Mouse (Mus musculus): ENCODE measurements at regions not wholly inside any gene's neighbourhood (a gene's known extent, or its start where the extent isn't known, plus 50 kb on each side); places are given as distances from the start of the nearest gene placed in this dataset.

DNA sequence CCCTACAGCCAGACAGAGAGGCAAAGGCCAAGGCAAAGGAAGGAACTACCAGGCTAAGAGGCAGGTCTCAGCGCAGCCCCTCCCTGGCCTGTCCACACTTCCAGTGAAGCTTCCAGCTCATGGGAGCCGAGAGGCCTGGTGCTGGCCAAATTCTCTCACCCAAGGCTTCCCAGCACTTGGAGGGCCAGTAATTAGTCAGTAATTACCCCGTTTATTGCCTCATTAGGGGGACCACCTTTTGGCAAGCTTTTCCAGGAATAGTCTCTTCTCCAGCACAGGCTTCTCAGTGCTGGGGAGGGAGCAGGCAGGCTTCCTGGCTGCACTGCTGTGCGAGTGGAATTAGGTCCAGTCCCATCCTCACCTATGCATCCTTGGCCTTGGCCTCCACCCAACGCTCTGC, 252.8 kb upstream of the Nxpe4 start:
- DNase-seq, result no peak

DNA sequence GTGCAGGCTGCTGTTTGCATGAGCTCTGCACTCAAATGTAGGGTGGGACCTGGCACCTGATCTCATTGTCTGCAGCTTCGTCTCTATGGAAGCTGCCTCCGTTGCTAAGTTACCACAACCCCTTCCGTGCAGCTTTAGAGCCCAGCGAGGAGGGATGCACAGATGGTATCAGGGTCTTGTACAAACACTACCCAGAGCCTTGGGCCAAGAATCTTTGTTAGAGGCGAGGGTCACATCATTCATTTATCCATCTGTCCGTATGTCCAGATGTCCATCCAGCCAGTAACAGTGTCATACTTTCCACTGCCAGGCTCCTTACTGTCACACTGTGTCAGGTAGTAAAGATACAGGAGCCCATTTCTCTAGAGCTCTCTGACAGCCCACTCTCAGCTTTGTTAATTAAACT, 251.3 kb upstream of the Nxpe4 start:
- DNase-seq, result no peak

DNA sequence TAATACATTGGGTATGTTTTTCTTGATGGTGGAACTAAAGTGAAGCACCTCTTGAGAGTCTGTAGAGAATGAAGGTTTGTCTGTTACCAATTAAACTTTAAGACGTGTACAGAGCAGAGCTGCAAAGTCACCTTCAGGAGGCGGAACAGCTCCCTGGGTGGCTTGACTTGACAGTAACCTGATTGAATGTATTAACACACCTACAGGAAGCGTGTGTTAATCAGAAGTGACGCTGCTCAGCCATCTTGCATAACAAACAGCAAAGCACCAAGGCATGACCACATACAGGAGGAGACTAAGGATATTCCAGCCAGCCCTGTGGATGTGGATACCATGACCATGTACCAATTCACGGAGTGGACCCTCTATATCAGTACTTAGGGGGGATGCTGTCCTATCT, 249.0 kb upstream of the Nxpe4 start:
- DNase-seq, result no peak

DNA sequence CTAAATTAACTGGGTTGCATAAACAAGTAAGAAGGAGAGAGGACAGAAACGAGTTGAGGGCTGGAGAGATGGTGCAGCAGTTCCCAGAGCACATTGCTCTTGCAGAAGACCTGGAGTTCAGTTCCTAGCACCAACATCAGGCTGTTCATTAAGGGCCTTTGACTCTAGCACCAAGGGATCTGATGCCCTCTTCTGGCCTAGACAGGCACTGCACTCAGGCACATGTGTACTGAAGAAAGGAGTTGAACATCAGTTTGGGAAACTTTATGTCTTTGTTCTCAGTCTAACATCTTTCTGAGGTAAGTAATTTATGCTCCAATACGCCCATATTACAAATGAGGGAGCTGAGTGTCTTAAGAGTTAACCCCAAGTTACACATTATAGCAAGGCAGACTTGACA, 226.5 kb upstream of the Nxpe4 start:
- peak; percentile 11 for DNase-seq

DNA sequence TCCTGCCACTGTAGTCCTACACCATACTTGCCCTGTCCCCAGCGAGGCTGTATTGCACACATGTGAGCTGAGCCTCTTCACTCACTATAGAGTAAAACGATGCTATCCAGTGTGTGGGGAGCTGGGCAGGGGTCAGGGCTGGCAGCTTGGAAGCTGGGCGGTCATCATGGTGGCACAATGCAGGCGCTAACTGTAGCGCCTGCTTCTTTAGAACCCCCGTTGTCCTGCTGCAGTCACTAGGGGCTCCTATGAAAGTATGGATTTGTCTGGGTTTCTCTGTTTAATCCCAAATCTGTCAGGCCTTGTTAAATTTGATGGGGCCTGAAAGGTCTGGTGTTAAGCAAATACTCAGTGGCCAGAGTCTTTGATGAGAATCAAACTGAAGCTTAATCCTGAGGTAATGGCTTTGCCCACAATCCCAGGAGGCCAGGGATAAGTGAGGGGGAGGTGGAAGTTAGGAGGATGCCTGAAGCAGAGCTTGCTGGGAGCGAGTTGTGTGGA, 225.8 kb upstream of the Nxpe4 start:
- DNase-seq, result no peak

DNA sequence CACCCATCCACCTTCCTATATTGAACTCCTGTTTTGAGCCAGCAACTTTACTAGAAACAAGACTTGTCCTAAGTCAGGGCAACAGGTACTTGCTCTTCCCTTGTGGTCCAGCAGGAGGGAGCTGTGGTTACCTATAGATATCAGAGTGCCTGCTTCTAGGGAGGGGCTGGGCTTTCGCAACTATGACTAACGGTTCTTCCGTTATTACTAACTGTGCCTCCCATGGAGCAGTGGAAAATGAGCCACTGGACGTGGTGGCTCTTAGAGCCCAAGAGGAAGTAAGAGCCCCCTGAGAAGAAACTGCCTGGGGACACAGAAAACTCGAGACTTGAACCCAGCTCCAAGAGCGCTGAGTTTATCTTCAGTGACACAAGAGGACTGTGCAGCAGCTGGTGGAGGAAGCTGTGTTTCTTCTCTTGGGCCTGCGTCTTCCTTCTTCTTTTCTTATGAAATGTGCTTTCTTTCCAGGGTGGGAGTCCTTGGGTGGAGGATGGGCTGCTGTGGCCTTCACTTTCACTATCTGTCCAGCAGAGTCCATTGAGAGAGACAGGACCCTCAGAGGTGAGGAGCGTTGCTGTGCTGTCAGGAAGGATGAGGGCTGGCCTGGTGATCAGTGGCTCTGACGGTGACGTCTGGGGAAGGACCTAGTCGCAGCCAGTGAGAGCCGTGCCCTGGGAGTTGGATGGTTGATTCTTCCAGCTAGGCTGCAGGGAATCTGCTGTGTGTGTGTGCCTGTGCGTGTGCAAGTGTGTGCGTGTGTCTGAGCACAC, 222.7 kb upstream of the Nxpe4 start:
- DNase-seq, result no peak

DNA sequence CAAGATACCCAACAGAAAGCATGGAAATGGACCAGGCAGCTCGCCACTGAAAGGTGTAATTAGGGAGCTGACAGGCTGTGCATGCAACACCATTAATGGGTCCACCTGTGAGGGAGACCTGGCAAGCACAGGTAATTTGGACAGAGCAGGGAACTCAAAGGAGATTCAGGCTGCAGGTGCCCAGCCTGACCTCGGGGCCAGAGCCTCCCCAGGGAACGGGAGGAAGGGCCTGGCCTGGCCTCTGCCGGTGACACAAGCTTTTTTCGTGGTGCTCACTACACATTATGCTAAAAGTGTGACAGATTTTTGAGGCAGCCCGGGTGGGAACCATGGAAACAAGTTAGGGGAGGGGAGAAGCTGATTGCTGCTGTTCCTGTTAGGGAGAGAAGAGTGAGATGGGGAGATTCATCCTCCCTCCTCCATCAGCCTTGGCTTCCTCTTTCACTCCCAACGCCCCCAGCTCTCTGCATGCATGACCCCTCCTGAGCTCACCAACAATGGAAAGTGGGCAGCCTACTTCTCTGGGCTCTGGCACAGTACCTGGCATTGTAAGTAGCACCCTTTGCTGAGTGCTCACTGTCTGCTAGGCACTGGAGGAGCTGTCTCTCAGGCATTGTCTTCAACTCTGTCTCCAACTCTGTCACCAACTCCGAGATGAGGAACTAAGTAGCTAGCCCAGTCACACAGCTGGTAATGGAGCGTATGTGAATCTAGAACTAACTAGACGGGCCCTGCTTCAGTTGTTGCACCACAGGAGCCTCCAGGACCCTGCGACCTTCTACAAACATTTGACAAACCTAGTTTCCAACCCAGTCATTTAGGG, 218.9 kb upstream of the Nxpe4 start:
- DNase-seq, result no peak

DNA sequence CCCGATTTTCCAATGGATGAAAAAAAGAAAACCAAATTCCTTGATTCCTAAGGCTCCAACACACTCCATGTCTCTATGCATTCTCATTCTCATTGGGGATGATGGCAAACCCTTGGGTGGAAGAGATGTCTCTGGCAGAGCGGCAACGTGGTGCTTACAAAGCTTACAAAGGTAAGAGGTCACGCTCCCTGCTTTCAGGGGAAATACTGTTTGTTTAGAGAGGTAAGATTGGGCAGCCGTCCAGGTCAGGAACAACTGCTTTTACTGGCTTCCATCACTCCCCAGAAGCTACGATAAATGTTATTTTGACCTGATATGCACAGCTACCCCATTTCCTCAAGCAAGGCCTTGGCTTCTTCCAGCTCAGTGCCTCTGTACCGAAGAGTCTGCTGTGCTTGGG, 215.6 kb upstream of the Nxpe4 start:
- DNase-seq, result no peak

DNA sequence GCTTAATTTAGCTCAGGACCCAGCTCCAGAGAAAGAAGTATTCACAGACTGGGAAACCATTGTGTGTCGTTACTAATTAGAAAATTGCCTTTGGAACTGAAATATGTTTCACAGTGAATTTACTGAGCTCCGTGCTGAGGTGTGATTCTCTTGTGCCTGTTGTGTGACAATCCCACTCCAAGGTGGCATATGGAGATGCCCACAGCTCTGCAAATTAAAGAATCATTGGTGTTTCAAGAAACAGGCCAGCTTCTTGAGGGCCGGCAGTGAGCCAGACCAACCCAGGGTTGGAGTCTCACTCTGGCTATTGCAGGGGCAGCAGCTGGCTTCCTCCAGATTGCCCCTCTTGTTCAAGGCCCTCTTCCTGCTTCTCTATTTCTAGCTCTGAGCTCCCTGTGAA, 203.9 kb upstream of the Nxpe4 start:
- DNase-seq, result no peak

DNA sequence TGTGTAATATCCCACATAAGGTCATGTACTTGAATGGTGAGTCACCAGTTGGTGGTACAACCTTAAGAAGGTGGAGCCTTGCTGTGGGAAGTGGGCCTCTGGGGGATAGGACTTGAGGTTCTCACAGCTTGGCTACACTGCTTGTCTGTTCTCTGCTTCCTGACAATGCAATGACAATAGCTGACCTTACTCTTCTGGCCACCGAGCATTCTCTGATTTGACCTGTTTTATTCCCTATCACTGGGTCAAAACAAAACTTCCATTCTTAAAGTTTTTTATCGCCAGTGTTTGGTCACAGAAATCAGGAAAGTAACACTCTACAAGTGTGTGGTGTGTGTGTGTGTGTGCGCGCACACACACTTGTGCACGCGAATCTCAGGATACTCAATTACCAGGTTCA, 203.0 kb upstream of the Nxpe4 start:
- no peak for DNase-seq

DNA sequence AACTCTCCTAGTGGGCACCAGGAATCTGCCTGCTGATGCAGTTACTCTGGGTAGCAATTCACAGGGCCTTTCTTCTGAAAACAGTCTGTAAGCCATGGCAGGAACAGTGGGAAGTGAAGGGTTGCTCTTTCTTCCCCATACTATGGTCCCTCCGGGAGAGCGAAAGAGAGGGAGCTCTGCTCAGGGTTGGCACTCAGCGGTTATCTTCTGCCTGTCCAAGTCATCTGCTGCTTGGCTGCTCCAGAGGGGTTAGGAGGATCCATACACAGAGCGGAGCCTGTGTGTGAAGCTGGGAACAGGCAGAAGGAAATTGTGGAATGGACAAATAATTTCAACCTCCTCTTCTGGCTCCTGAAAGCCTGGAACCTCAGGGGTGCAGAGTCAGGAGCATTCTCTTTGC, 200.6 kb upstream of the Nxpe4 start:
- DNase-seq, result no peak

DNA sequence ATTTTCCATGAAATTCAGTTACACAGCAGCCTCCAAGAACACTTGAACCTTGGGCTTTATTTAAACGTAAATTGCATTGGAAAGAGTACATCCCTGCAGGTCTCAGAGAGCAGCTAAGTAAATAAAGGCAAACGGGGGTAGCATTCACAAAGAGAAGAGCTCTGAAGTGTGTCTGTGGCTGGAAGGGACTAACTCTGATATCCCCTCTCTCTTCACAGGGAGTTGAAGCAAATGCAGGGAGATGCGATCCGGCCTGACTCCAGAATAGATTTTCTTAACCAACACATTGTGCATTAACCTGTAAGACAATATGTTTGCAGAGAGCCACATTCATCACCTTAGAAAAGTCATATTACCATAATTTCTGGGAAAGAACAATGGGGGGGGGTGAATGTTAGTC, 199.7 kb upstream of the Nxpe4 start:
- no peak for DNase-seq

DNA sequence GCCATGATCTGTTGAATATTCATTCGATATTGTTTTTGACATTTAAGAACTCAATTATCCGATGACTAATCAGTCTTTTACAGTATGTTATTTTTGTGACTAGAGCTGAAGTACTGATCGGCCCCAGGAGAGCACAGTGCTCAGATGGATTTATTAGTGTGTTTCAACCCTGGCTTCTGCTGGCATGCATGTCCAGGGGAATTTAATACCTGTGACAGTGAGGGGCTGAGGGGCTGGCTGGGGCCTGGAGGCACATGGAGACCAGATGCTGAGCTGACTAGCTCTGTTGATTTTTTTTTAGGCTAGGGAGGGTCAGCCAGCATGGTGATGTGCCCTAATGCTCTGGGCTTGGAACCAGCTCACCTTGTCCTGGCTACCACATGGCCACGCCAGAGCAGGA, 199.2 kb upstream of the Nxpe4 start:
- no peak for DNase-seq

DNA sequence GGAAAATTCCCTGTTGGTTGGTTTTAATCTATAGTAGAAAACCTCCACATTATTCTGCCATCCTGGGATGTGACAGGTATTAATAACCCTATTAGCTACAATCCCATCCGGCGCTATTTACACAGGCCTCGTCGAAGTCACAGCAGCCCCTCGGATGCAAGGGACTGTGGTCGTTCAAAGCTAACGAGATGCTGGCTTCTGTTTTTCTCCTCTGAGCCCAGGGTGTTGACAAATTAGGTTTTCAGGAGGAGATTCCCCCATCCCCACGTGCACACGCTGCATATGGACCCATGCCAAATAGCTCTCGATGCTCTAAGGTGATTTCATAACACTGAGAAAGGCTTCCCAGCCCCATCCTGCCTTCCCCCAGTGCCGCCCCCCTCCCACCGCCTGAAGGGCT, 188.7 kb upstream of the Nxpe4 start:
- no peak for DNase-seq

DNA sequence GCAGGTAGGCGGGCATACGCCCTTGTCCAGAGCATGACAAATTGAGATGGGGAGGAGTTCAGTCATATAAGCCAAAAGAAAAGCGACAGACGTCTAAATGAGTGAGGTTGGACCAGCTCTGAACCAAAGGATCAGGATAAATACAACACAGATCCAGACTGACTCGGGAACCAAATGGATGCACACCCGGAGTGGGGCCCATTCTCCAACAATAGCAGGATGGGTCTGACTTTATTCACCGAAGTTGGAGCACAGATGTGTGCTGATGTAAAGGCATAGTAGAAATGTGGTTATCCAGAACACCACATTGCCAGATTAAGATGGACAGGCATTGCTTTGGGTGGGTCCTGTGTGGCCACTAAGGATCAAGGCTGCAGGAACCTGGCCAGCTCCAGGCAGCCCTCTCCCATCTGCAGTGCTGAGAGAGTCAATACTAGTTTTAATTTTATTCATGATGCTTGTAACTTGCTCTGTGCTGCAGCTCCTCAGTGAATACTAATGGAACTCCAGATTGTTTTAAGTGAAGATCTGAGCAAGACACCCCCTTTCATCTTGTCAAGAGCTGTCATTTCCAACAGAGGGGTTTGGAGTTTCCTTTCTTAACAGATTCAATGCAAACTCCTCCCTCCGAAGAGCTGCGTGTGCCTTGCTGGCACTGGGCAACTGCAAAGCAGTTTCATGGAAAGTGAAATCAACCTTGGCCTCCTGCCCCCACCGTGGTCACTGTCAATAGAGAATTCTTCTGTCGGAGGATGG, 176.3 kb upstream of the Nxpe4 start:
- DNase-seq, result no peak

DNA sequence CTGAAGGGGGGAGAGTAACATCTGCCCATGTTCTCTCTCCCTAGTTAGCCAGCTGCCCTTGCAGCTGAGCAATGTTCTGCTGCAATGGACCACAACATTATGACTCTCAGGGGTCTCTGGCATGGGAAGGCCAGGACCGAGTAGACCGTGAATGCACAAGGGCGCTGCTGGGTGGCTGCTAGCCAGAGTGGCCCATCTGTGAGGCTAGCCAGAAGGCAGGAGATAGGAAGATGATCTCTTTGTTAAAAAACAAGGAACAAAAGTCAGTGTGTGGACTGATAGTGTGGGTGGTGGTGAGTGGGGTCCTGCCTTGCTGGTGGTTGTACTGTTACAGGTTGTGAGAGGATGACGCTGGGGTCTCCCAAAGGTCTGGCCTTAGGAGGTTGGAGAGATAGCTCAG, 174.6 kb upstream of the Nxpe4 start:
- no peak for DNase-seq

DNA sequence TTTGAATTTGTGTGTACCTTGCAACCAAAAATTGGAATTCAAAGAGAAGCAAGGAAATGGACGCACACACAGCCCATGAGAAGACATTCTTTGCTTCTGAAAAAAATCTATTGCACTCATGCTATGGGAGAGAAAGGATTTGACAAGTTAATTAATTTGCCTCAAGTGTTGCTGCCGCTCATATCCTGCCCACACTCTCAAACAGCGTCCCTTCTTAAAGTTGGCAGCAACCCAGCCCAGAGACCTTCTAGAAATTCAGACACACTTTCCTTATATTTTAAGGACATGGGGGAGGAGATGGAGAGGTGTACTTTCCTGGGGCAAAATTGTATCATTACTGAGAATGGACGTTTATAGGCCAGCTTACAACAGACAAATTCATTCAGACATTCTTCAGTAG, 167.2 kb upstream of the Nxpe4 start:
- no peak for DNase-seq

DNA sequence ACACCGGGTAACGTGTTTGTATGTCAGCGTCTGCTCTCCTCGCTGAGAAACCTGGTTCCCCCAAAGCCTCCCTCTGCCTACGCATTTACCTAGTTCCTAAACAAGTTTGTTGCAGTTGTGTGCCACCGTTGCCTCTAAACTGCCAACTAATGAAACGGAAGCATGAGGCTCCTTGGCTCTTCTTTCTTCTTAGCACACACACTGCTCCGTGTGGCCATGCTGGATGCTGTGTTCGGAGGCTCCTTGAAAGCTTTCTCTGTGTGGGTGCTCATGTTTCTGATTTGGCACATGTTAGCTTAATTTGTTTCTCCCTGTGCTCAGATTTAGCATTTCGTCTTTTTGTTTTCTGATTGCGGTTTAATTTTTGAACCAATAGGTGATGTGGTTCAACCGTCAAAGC, 162.2 kb upstream of the Nxpe4 start:
- no peak for DNase-seq

DNA sequence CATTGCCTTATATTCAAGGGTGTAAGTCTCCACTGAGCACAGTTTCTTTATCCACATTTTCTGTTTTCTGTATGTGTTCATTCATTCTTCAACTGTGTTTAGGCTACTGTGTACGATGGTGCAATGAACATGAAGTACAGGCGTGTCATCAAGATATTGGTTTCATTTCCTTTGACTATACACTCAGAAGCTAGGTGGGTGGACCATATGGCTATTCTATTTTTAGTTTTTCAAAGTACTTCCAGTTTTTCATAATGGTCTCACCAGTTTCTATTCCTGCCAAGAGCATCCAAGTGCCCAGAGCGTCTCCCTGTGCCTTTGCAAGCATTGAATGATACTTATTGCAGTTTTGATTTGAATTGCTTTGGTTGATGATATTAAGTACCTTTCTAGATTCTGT, 132.8 kb upstream of the Nxpe4 start:
- DNase-seq, result no peak

DNA sequence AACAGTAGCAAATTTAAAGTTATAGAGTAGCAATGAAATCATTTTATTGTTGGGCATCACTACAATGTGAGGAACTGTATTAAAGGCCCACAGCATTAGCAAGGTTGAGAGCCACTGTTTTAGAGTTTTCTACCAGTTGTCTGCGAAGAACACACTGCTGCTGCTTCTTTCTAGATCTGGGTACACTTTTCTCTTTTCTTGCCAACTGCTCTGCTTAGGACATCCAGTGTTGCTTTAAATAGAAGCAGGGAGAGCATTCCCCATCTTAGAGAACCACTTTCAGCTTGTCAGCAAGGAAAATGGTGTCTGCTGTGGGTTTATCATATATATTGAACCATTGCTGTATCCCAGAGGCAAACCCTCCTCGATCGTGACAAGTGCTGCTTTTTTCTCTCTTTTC, 131.0 kb upstream of the Nxpe4 start:
- DNase-seq, result no peak

DNA sequence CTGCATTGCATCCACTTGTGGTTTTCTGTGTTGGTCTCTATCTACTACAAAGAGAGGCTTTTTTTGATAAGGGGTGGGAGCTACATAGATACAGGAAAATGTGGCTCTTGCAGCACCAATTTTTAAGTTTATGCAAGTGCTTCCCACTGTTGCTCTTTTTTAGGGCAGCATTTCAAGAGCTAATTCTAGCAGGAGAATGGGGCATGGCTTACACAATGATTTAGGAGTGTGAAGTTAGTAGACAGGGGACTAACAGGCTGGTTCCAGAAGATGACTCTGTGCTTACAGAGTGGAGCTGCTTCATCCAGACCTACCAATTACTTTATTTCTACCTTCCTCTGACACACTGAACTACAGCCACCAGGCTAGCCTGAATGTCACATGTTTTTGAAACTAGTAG, 125.9 kb upstream of the Nxpe4 start:
- no peak for DNase-seq

DNA sequence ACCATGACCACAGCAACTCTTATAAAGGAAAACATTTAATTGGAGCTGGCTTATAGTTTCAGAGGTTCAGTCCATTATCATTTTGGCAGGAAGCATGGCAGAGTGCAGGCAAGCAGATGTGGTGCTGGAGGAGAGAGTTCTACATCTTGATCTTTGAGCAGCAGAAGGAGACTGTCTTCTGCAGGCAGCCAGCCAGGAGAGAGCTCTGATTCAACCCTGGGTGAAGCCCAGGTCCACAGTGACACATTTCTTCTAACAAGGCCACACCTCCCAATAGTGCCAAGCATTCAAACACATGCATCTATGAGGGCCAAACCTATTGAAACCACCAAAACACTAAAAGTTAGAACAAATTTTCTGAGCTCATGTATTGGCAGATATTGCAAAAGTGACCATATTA, 117.0 kb upstream of the Nxpe4 start:
- no peak for DNase-seq

DNA sequence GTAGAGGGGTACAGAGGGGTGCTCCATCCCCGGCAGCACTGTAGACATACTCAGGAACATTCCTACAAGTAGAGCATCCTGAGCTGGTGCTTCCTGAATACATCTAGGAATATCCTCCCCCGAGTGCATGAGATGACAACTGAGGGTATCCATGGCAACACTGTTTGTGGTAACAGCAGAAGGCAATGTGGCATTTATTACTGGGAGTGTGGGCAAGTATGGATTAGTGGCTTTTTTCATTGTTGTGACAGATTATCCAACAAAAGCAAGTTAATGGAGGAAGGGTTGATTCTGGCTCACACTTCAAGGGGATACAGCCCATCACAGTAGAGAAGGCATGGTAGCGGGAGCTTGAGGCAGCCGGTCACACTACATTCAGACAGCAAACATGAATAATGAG, 114.0 kb upstream of the Nxpe4 start:
- no peak for DNase-seq

DNA sequence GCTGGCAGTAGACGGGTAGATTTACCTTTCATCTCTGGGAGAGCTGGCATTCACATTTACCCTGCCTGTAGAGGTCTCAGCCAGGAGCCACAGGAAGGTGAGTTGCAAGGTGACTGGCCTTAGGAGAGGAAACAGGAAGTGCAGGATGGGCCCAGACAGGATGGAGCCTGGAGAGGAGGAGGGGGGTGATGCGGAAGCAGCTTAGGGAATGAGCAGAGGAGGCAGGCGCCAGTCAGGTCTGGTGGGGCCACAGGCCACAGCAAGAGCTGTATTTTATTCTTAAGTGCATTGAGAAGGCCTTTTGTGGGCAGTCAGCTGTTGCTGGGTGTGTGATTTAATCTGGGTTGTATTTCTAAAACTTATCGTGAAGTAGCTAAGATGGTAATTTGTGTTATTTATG, 108.2 kb upstream of the Nxpe4 start:
- no peak for DNase-seq

Measured in lung, postnatal 10 days (tissue).